Mouse (Mus musculus) activated CD4-positive, CD25-positive, alpha-beta regulatory T cell (primary cell): Measurements from ENCODE around the gene Emc4. TPM values are rescaled to one million over a fixed set of nuclear protein-coding genes. Genes with fewer than 3 reads are reported as not detected.

Experiments used
- polyA plus RNA-seq, 2 experiments: library from polyadenylated mRNA; unstranded; fragments of 100-300 nt; shearing (Covaris generic); gene quantifications; one replicate each; pipeline ENCODE4 v1.2.1; 2017

The Emc4 gene
- polyA plus RNA-seq: 100 to 1,000 TPM in 1 of 2 experiments, 10 to 100 TPM in 1; 78.1 to 106 TPM

GRCm38 (mm10) chr2:112367726-112368673, at the start of gene Emc4:
Gene Emc4, minus strand, starts transcription at chr2:112368027.

GRCm38 (mm10) chr2:112378973-112379898, 11.4 kb upstream of the Emc4 start, which contains the start of gene Katnbl1:
Gene Katnbl1, plus strand, starts transcription at chr2:112379211.

Other genes with a start within 250 kb of the Emc4 start
- not detected for gene Olfr1316, start 233.1 kb downstream of the Emc4 start, polyA plus RNA-seq
- gene Olfr1317, start 227.7 kb downstream of the Emc4 start, polyA plus RNA-seq: under 1 TPM in 1 of 2 experiments, not detected in 1; 0.07 TPM
- gene Olfr1318, start 213.8 kb downstream of the Emc4 start, polyA plus RNA-seq: under 1 TPM in 1 of 2 experiments, not detected in 1; 0.05 TPM
- gene Lpcat4, start 128.6 kb downstream of the Emc4 start, polyA plus RNA-seq: 100 to 1,000 TPM in 1 of 2 experiments, 10 to 100 TPM in 1; 46.0 to 104 TPM
- gene Nutm1, start 108.7 kb downstream of the Emc4 start, polyA plus RNA-seq: under 1 TPM; 0.04 to 0.22 TPM
- gene Nop10, start 106.1 kb downstream of the Emc4 start, polyA plus RNA-seq: 100 to 1,000 TPM; 111 to 182 TPM
- gene Slc12a6, start 102.2 kb downstream of the Emc4 start, polyA plus RNA-seq: 10 to 100 TPM; 45.4 to 84.5 TPM
- not detected for gene Gm21985, start 101.7 kb downstream of the Emc4 start, polyA plus RNA-seq
- 10 to 100 TPM; 21.9 to 25.6 TPM for gene Katnbl1, start 11.2 kb upstream of the Emc4 start, polyA plus RNA-seq
- gene Emc7, start 87.0 kb upstream of the Emc4 start, polyA plus RNA-seq: 10 to 100 TPM; 19.0 to 20.7 TPM
- not detected for gene Chrm5, start 112.7 kb upstream of the Emc4 start, polyA plus RNA-seq
- 10 to 100 TPM; 48.8 to 79.8 TPM for gene Aven, start 124.9 kb upstream of the Emc4 start, polyA plus RNA-seq